Mouse (Mus musculus) heart, adult 2 months (tissue): ENCODE results near the gene Pfn2. TPM values are rescaled to one million over a fixed set of nuclear protein-coding genes. Genes with fewer than 3 reads are reported as not detected.
"Not testable (repeated sequence)": the region's sequence is repeated elsewhere in the genome, so short reads cannot be mapped to it uniquely, and the experiment has no call there.

ENCODE experiments used
- DNase-seq, 2 experiments: peaks; one replicate each; pipeline ENCODE4 v3.0.0; 2021
- H3K27ac ChIP-seq: fragments of 200-600 bp; 2 replicates; pipeline ENCODE4 v1.8.1; 2022
- H3K27me3 ChIP-seq: fragments of 200-500 bp; 2 replicates; pipeline ENCODE4 v1.6.1; 2012; ENCODE audit warnings: mild to moderate bottlenecking, low read length, inconsistent platforms, mixed read lengths; ENCODE audit not compliant: control insufficient read depth, insufficient read depth
- H3K36me3 ChIP-seq: fragments of 200-500 bp; 2 replicates; pipeline ENCODE4 v1.6.1; 2012; ENCODE audit warnings: low read length, inconsistent platforms; ENCODE audit not compliant: control insufficient read depth, insufficient read depth
- H3K4me1 ChIP-seq: fragments of 200-500 bp; 2 replicates; pipeline ENCODE4 v1.6.1; 2011; ENCODE audit warnings: low read length; ENCODE audit not compliant: control insufficient read depth, insufficient read depth
- H3K4me3 ChIP-seq: fragments of 200-600 bp; 2 replicates; pipeline ENCODE4 v1.8.1; 2022
- H3K79me2 ChIP-seq: fragments of 200-500 bp; replicated peaks from 2 replicates; pipeline ENCODE4 v1.6.1; 2012; ENCODE audit warnings: mild to moderate bottlenecking, inconsistent platforms, low read length, moderate library complexity, mixed read lengths; ENCODE audit not compliant: control insufficient read depth, insufficient read depth
- H3K9ac ChIP-seq: fragments of 200-500 bp; 2 replicates; pipeline ENCODE4 v1.6.1; 2012; ENCODE audit warnings: low read depth, mild to moderate bottlenecking, control low read depth, inconsistent platforms, low read length, mixed read lengths
- CTCF ChIP-seq: fragments of 200-600 bp; IDR thresholded peaks from 2 replicates; pipeline ENCODE4 v1.8.1; 2022; ENCODE audit warnings: antibody characterized with exemption, mild to moderate bottlenecking, moderate library complexity
- EP300 ChIP-seq: fragments of 200-500 bp; IDR thresholded peaks from 2 replicates; pipeline ENCODE4 v1.6.1; 2011; ENCODE audit warnings: low read depth, low read length, control low read depth; ENCODE audit not compliant: insufficient read depth
- POLR2A ChIP-seq: fragments of 200-500 bp; IDR thresholded peaks from 2 replicates; pipeline ENCODE4 v1.6.1; 2011; ENCODE audit warnings: mild to moderate bottlenecking, low read depth, low read length, control low read depth; ENCODE audit not compliant: insufficient read depth
- WGBS: fragments of 180-500 bp; shearing (Covaris S2); methylation state at CpG from one replicate; pipeline ENCODE4 v1.1.7; 2018; 5-methylcytosine and 5-hydroxymethylcytosine counted together
- intact Hi-C: fragments of 180-260 bp; cut with DNase I; formaldehyde crosslinking; loops from one replicate; pipeline ENCODE4 v1.15.1; 2025
- polyA plus RNA-seq: library from polyadenylated mRNA; depleted of rRNA; stranded (reverse); fragments of >200 nt; gene quantifications from 2 replicates; pipeline ENCODE4 v1.2.3, GENCODE M21; 2012; rRNA removed
- total RNA-seq, 2 experiments: library from RNA; stranded (reverse); gene quantifications; 2 replicates each; pipeline ENCODE4 v1.2.3; 2021

Gene Pfn2
- total and polyA plus RNA-seq, 3 experiments = 26.9 to 37.0 (median 36.2) TPM

DNA sequence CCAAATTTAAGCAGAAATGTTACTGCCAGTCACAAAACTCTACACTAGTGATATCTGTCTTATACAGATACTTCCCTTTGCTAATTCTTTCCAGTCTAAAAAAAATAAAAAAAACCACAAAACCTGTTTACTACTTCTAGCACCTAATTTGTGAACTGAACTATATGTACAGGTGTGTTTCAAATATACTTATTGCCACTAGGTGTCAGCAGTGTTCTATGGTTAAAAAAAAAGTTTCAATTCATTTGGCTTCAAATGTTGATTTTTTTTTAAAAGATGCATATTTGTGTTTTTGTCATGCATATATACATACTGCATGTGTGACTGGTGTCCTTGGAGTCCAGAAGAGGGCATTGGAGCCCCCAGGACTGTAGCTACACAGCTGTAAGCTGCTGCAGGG lies 4.1 kb downstream of the Pfn2 start:
- Histone ChIP-seq H3K9ac (no peak overlapping the region), H3K27me3 (no peaks in the 10 kb centered on the region), H3K36me3 (peaks cover 4% of the 10 kb centered on the region; the same call in 1 of the 2 replicates), H3K4me1 (peaks cover 2% of the 10 kb centered on the region; the same call in 1 of the 2 replicates), H3K79me2 (no peaks in the 10 kb centered on the region), H3K4me3 (no peak overlapping the region), H3K27ac (no peak overlapping the region)
- TF ChIP-seq POLR2A = no peak
- peak; percentile 87 for TF ChIP-seq CTCF
- no peak for TF ChIP-seq EP300
- intact Hi-C loops = loop anchor here (1.0 to 10.0 kb wide), 3 partner anchors 179 to 681 kb away; partner anchors contain the start of genes Eif2a and Serp1
- DNase-seq = no peak

DNA sequence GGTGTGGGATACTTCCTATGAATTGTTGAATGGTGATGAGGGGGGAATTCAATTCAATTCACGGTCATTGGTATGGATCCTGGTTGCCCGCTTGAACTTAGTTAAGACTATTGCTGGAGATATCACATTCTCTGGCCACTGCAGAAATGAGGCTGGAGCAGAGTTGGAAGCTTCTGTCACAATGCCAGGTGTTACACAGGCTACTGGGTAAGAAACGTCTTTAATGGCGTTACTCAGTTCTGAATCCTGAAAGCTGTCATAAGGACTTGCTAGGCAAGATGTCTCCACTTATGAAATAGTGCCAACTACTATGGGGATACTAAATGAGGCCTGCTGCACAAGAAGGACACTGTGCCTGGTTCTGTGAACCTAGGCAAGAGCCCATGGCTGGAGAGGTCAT lies 11.0 kb downstream of the Pfn2 start:
- 76% methylated on average over 4 of the region's 4 CpGs for WGBS
- Histone ChIP-seq H3K4me1 (no peaks in the 10 kb centered on the region), H3K27me3 (no peaks in the 10 kb centered on the region), H3K36me3 (no peaks in the 10 kb centered on the region), H3K9ac (no peak overlapping the region), H3K79me2 (no peaks in the 10 kb centered on the region), H3K27ac (no peak overlapping the region), H3K4me3 (no peak overlapping the region)
- intact Hi-C loops = no loop called here
- TF ChIP-seq EP300 = no peak
- TF ChIP-seq CTCF = no peak
- no peak for DNase-seq

DNA sequence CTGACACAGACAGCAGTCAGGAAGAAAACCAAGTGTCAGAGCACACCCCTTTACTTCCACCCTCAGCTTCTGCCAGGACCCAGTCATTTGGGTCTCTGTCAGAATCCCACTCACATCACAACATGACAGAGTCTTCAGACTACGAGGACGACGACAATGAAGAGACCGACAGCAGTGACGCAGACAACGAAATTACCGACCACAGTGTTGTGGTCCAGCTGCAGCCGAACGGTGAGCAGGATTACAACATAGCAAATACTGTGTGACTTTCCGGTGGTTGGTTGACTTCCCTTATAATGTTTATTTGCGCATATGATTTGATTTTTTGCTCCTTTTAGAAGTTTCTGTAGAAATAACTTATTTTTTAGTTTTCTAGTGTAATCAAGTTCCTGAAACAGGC lies 14.3 kb downstream of the Pfn2 start:
- H3K27me3 ChIP-seq = no peaks in the 10 kb centered on the region
- 92% methylated on average over 11 of the region's 11 CpGs for WGBS

DNA sequence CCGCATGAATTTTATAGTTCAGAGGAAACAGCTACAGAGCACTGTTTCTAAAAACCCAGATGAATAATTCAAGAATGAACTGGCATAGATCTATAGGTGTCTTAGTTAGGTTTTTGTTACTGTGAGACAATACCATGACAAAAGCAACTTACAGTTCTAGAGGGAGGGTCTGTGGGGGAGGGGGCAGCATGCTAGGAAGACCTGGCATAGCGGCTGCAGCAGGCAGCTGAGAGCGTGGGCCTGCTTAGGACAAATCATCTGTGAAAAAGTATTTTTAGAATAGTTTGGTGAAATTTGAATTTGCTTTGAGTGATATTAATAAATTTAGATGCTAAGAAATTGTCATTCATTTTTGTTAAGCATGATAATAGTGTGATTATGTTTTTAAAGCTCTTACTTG lies 22.0 kb downstream of the Pfn2 start:
- WGBS = 98% methylated on average over 3 of the region's 3 CpGs
- Histone ChIP-seq H3K27me3 (no peaks in the 10 kb centered on the region), H3K4me1 (no peaks in the 10 kb centered on the region), H3K9ac (no peak overlapping the region), H3K27ac (no peak overlapping the region), H3K79me2 (no peaks in the 10 kb centered on the region), H3K36me3 (no peaks in the 10 kb centered on the region), H3K4me3 (no peak overlapping the region)
- no peak for TF ChIP-seq CTCF
- DNase-seq = no peak
- intact Hi-C loops = no loop called here

More for the DNA sequence above, 14.3 kb downstream of the Pfn2 start:
- TF ChIP-seq CTCF = no peak
- TF ChIP-seq POLR2A = no peak
- TF ChIP-seq EP300 = no peak
- intact Hi-C loops = no loop called here
- H3K27ac ChIP-seq = no peak overlapping the region
- no peaks in the 10 kb centered on the region for H3K4me1 ChIP-seq
- no peak overlapping the region for H3K4me3 ChIP-seq
- H3K79me2 ChIP-seq = no peaks in the 10 kb centered on the region
- H3K36me3 ChIP-seq = no peaks in the 10 kb centered on the region
- H3K9ac ChIP-seq = no peak overlapping the region
- DNase-seq = no peak

DNA sequence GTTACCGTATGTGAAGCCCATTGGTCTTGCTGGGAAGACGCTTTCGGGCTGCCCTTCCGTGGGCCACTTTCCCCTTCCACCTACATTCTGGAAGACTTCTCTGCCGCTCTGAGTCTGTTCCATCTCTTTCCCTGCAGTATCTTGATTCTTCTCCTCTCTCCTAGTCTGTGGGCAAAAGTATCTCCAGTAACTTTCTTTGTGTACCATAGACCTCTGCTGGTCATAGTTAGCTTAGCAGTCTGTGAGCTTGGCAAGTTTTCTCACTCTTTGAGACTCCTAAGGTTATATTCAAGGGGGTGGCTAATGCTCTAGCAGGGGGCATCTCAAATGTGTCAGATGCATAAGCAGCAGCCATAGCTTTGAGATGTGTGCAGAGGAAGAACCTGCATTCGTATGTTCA lies 32.4 kb downstream of the Pfn2 start:
- H3K9ac ChIP-seq = no peak overlapping the region
- H3K4me3 ChIP-seq = no peak overlapping the region
- no peak for DNase-seq
- no peaks in the 10 kb centered on the region for H3K27me3 ChIP-seq
- H3K27ac ChIP-seq = no peak overlapping the region
- no peaks in the 10 kb centered on the region for H3K79me2 ChIP-seq
- no peaks in the 10 kb centered on the region for H3K36me3 ChIP-seq
- WGBS = 77% methylated on average over 6 of the region's 6 CpGs
- TF ChIP-seq EP300 (no peak), CTCF (peak; percentile 62)
- no peaks in the 10 kb centered on the region for H3K4me1 ChIP-seq
- intact Hi-C loops = loop anchor here (2.0 kb wide), 1 partner anchor 149 kb away; no protein-coding TSS in a partner anchor

DNA sequence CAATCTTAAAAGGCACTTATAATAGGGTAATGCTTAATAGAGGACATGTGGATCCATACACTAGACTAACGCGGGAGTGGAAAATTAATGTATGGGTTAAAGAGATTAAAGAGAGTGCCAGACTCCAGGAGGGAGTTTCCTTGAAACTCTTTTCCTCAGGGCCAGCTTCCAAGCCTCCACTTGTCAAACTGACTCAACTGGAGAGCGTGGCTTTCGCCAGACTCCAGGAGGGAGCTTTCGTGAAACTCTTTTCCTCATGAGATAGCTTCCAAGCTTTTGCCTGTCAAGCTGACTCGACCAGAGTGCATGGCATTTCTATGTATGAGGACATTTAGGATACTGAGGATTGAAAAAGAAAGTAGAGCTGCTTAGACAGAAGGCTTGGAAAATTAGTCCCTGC lies 52.8 kb downstream of the Pfn2 start:
- H3K27ac ChIP-seq, H3K9ac ChIP-seq, H3K4me1 ChIP-seq, intact Hi-C loops, H3K4me3 ChIP-seq, H3K27me3 ChIP-seq, DNase-seq, H3K36me3 ChIP-seq, H3K79me2 ChIP-seq: not testable (repeated sequence)
- WGBS = 40% methylated on average over 6 of the region's 6 CpGs

Other genes starting within 250 kb of the Pfn2 start
- gene Commd2, start 196.4 kb downstream of the Pfn2 start, total RNA-seq = 10 to 100 TPM; 12.2 to 13.9 TPM
- gene Commd2, start 196.4 kb downstream of the Pfn2 start, polyA plus RNA-seq = 11.9 and 19.4 TPM in 2 replicates
- not detected for gene Ankub1, start 155.3 kb downstream of the Pfn2 start, total RNA-seq
- 0.12 TPM in 1 of 2 replicates, not detected in the other for gene Ankub1, start 155.3 kb downstream of the Pfn2 start, polyA plus RNA-seq
- gene Rnf13, start 112.0 kb downstream of the Pfn2 start, total RNA-seq = 10 to 100 TPM; 73.6 to 83.2 TPM
- 61.2 and 98.0 TPM in 2 replicates for gene Rnf13, start 112.0 kb downstream of the Pfn2 start, polyA plus RNA-seq